Mouse (Mus musculus) frontal cortex, postnatal 36 days (tissue): ENCODE measurements around the gene Tspan2.

Experiments used
- DNase-seq, 2 experiments: peaks; one replicate each; pipeline ENCODE4 v3.0.0; 2022; ENCODE audit warnings: low spot score in 2 of 2

Tspan2 gene

GRCm38 (mm10) chr3:102733936-102734312, 405 bp upstream of the Tspan2 start:
- DNase-seq = peak in 1 of 2 experiments; percentile 23

- no peak for DNase-seq
Observed at GRCm38 (mm10) chr3:102735031-102735558, 766 bp downstream of the Tspan2 start.

GRCm38 (mm10) chr3:102735638-102736037, 1.3 kb downstream of the Tspan2 start:
- no peak for DNase-seq

- no peak for DNase-seq
Observed at GRCm38 (mm10) chr3:102736436-102736835, 2.1 kb downstream of the Tspan2 start.

DNA sequence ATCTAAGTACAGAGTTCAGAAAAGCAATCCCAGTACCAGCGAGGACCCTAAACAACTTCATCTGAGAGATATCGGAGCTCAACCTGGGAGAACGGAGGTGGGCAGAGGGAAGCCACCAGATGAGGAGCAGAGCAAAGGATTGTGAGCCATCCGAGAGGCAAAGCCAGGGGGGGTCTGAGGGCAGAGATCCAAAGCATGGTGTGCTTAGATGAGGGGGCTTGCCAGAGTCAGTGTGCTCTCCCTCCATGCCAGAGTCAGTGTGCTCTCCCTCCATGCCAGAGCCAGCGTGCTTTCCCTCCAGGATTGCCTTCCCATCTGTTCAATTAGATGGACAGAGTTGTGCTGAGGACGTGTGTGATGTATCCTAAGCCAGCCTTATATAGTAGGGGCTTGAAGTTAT, 2.8 kb downstream of the Tspan2 start:
- DNase-seq = no peak

- no peak for DNase-seq
Observed at GRCm38 (mm10) chr3:102738161-102738901, 4.0 kb downstream of the Tspan2 start.

DNA sequence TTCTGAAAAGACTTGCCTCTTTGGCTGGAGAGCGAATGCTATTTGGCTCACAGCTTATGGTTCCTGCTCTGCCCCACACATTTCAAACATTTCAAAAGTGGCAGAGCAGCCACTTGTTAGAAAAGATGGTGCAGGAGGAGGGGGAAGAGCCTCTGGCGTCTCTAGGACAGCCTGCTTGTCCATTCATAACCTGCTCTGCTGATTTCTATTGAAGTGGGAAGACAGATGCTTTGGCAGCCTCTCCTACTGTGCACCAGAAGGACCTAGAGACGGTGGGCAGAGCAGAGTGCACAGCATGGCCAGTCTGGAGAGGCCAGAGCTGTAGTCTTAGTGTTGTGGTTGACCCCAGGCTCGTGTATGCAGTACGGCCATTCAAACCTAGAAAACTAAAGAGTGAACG, 4.6 kb downstream of the Tspan2 start:
- DNase-seq = no peak

DNA sequence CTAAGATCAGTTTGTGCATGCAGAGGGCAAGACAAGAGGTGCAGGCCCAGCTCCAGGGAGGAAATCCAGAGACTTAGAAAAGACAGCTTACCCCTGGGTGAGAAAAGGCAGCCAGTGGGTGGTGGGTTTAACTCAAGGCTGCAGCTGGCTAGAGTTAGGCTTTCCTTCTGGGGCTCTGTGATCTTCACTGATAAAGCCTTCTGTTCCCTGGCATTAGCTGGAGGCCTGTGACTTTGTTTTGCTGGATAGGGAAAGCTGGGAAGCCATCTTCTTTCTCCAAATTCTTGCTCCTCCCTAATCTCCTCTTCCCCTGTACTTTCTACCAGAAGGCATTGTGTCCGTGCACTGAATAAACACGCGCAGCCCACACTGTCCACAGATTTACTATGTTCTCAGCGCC, 8.4 kb downstream of the Tspan2 start:
- DNase-seq = no peak

- no peak for DNase-seq
Observed at GRCm38 (mm10) chr3:102743202-102743601, 8.9 kb downstream of the Tspan2 start.

- no peak for DNase-seq
Observed at GRCm38 (mm10) chr3:102743781-102744471, 9.6 kb downstream of the Tspan2 start.

GRCm38 (mm10) chr3:102744657-102745056, 10.3 kb downstream of the Tspan2 start:
- no peak for DNase-seq

- no peak for DNase-seq
Observed at GRCm38 (mm10) chr3:102746174-102746573, 11.8 kb downstream of the Tspan2 start.

- no peak for DNase-seq
Observed at GRCm38 (mm10) chr3:102748038-102748437, 13.7 kb downstream of the Tspan2 start.

DNA sequence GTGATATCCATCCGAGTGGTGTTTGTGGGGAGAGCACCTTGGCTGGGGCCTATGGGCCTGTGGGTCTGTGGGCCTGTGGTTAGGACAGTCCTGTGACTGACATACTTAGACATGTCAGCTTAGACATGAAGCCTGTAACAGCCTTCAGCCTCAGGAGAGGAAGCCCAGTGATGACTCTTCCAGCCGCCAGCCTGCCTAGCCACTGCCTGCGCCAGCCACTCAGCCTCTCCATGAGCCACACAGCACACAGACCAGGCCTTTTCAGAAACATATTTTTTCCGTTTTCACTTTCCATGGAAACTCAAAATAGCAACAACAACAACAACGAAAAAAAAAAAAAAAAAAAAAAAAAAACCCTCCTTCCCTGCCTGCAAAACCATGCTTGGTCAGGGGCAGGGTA, 14.4 kb downstream of the Tspan2 start:
- no peak for DNase-seq

- DNase-seq = no peak
Observed at GRCm38 (mm10) chr3:102751136-102751535, 16.8 kb downstream of the Tspan2 start.

DNA sequence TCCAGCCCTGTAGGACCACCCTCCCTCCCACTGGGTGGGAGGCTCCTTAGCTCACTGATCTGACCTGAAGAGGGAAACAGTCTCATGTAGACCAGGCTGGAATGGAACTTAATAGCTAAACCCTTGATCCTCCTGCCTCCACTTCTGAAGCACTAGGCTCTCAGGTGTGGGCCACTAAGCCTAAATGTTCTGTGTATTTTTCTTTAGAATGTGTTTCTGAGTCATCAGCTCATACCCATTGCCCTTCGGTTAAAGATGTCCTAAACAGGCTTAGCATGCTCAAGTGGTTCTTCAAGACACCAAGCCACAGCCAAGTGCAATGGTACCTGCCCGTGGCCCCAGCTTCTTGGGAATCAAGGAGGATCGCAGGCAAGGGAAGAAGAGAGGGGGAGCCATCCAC, 17.2 kb downstream of the Tspan2 start:
- DNase-seq = no peak

DNA sequence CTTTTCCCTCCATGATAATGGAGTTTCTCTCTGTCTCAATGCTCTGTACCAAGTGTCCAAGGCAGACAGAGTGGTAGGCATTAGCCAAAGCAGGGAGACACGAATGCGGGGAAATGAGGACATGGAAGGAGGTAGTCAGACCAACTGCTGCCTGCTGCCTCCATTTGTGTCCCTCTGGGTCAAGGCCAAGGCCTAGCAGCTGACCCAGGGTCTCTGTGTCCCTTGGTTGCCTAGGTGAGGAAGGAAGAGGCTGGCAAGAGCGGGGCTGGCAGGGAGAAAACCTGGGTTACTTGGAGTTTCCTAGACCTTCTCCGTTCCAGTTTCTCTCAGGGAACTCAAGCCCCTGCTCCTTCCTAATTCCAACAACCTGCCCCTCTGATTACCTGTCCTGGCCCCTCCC, 17.7 kb downstream of the Tspan2 start:
- no peak for DNase-seq

DNA sequence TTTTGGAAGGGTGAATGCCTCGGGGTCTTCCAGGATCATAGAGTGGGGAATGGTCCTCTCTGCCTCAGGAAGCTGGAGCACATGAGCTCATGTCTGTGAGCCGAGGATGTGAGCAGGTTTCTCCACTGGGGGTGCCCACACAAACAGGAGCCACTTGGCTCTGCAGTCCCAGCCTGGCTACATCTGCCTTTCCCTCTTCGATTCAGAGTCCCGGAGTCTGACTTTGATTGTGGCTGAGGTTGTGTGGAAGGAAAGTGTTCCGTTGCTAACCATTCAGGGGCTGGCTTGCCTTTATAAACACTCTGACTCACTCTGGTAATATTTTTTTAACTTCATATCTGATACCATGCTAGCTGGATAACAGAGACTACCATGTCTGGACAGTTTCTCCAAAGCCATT, 18.1 kb downstream of the Tspan2 start:
- no peak for DNase-seq

GRCm38 (mm10) chr3:102755801-102756200, 21.5 kb downstream of the Tspan2 start:
- no peak for DNase-seq

- no peak for DNase-seq
Observed at GRCm38 (mm10) chr3:102757019-102757418, 22.7 kb downstream of the Tspan2 start.

DNA sequence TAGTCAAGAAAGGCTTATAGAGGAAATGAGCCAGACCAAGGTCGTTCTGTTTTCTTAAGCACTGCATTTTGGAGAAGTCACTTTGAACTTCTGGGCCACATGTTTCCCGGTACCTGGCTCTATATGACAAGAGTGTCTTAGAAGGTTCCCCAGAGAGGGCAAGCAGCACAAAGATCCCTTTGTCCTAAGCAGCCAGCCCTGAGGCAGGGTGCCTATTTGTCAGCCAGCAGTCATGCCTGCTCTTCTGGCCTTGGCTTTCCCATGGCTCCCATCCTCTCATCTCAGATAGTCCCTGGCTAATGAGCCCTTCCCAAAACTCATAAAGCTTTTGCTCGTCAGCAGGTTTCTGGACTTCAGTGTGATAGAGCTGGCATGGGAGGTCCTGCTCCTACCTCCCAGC, 25.9 kb downstream of the Tspan2 start:
- DNase-seq = no peak

DNA sequence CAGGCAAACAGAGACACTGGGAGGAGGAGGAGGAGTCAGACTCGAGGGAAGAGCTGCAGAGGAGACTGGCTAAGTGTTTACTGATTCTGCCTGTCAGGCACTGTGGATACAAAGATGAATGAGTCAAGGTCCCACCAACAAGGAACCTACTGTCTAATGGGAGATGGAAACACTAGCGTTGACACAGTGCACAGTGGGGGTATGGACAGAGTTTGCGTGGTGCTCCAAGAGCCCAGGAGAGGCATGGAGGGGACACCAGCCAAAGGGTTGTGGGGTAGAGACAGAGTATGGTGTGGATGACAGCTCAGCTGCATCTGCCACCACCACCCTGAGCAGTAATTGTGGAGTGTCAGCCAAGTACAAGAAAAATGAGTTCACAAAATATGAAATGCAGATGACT, 28.1 kb downstream of the Tspan2 start:
- DNase-seq = no peak

DNA sequence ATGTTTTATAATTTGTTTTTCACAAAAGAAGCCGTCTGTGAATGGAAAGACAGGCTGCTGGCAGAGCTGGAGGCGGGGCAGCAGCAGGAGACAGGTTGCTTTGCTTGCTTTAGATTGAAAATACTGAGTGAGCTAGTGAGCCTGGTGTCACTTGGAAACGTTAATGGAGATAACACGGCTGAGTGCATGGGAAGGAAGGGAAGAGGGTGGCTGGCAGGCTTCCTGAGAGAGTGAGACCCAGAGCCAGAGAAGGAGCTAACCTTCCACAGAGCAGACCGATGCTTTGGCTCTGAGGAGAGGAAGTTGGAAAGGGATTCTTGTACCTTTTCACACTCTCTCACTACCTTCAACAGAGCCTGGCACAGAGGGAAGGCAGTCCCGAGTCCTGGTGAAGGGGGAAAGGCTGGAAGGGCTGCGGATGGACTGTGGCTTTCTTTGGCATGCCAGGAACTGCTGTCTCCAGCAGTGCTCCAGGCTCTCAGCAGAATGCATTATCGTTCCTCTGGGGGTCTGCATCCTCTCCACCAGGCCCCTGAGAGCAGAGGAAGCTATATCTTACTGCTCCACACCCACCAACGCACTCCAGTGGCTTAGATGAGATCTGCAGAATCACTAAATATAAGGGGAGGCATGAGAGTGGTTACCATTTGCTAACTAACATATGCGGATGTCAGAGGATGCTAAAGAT, 29.5 kb downstream of the Tspan2 start:
- peak in 1 of 2 experiments; percentile 23 for DNase-seq
